9 mouse cellular contexts compared by ENCODE assay signal in genomic region chr4:138708636-138709035, GRCm38 (mm10). TPM values are rescaled to one million over a fixed set of nuclear protein-coding genes. Genes with fewer than 3 reads are reported as not detected.
DNase-seq lines count a peak whose midpoint lies in the region; ATAC-seq and TF ChIP-seq lines count a peak whose summit lies in the region.
"Had no signal": no experiment of that assay in that cellular context is flagged by ENCODE, and none has a peak within 500 bp of the region (broad histone marks: within the 10 kb centered on the region; RNA-seq: fewer than 3 reads in every experiment).

No protein-coding gene starts in this region.

- no peak overlapping the region for H3K4me2 ChIP-seq in embryonic facial prominence, embryonic 11.5 days (ENCODE audit: low read depth, low read length)
- H3K4me2 ChIP-seq: midbrain, embryonic 12.5 days had no signal

- TF ChIP-seq POLR2A in spleen, adult 2 months (IDR thresholded peaks at IDR 0.05; ENCODE audit: low read depth, low read length): no peak

- H3K36me3 ChIP-seq in spleen, adult 2 months (ENCODE audit: control insufficient read depth, insufficient read depth, low read length): no peaks in the 10 kb centered on the region
- H3K36me3 ChIP-seq in embryonic facial prominence, embryonic 11.5 days (replicated peaks; ENCODE audit: control insufficient read depth, insufficient read depth, low read depth, low read length): no peaks in the 10 kb centered on the region
- H3K36me3 ChIP-seq: midbrain, embryonic 12.5 days had no signal

- no peaks in the 10 kb centered on the region for H3K9me3 ChIP-seq in embryonic facial prominence, embryonic 11.5 days (replicated peaks; ENCODE audit: control insufficient read depth, low read length)
- H3K9me3 ChIP-seq: midbrain, embryonic 12.5 days had no signal

- ATAC-seq in CD4-positive, CD25-positive, alpha-beta regulatory T cell, adult 4 months: no peak
- ATAC-seq in embryonic facial prominence, embryonic 11.5 days (replicated peaks; ENCODE audit: insufficient number of reproducible peaks, low FRiP score, low TSS enrichment, low read depth): no peak
- ATAC-seq in megakaryocyte progenitor cell, adult 5-6 weeks (replicated peaks; ENCODE audit: poor library complexity): 0 out of 2 replicates have a peak, but pooled peaks have one; percentile 37

- TF ChIP-seq CTCF in spleen, adult 2 months (IDR thresholded peaks at IDR 0.05; ENCODE audit: extremely low read depth, insufficient read depth, insufficient read length, insufficient replicate concordance): peak; percentile 19; the same call in 1 of the 2 replicates

- peak; percentile 34 for DNase-seq in CD4-positive, CD25-positive, alpha-beta regulatory T cell, adult 2 months (ENCODE audit: low read depth, low spot score)
- peak in 1 of 2 experiments; percentile 10 for DNase-seq in spleen, adult 2 months (ENCODE audit: low read depth in 1 of 2, low spot score in 2 of 2)
- DNase-seq in spleen, postnatal 36 days (ENCODE audit: low spot score in 2 of 2): no peak
- DNase-seq in embryonic facial prominence, embryonic 11.5 days (ENCODE audit: low spot score): peak; percentile 67
- DNase-seq in kidney, adult 9 months: peak; percentile 78
- peak; percentile 35 for DNase-seq in urinary bladder, adult 2 months (ENCODE audit: low spot score)

- 10% methylated on average over 7 of the region's 7 CpGs for WGBS in spleen, adult 2 months
- WGBS in embryonic facial prominence, embryonic 11.5 days: 12% methylated on average over 7 of the region's 7 CpGs

- no peaks in the 10 kb centered on the region for H3K27me3 ChIP-seq in spleen, adult 2 months (ENCODE audit: control insufficient read depth, insufficient read depth, low read length)
- H3K27me3 ChIP-seq in embryonic facial prominence, embryonic 11.5 days (ENCODE audit: control insufficient read depth, insufficient read depth, low read length): no peaks in the 10 kb centered on the region
- H3K27me3 ChIP-seq: midbrain, embryonic 12.5 days had no signal

- H3K9ac ChIP-seq in embryonic facial prominence, embryonic 11.5 days (replicated peaks; ENCODE audit: low read length): no peak overlapping the region
- H3K9ac ChIP-seq: midbrain, embryonic 12.5 days had no signal

- no peak overlapping the region for H3K27ac ChIP-seq in spleen, adult 2 months (ENCODE audit: insufficient read depth, low read length)
- no peak overlapping the region for H3K27ac ChIP-seq in embryonic facial prominence, embryonic 11.5 days (replicated peaks; ENCODE audit: low read depth, low read length)
- H3K27ac ChIP-seq: midbrain, embryonic 12.5 days had no signal

- no peaks in the 10 kb centered on the region for H3K4me1 ChIP-seq in spleen, adult 2 months (ENCODE audit: control insufficient read depth, insufficient read depth, insufficient read length)
- no peaks in the 10 kb centered on the region for H3K4me1 ChIP-seq in embryonic facial prominence, embryonic 11.5 days (ENCODE audit: control insufficient read depth, insufficient read depth, low read length)
- H3K4me1 ChIP-seq: midbrain, embryonic 12.5 days had no signal

- H3K4me3 ChIP-seq in spleen, adult 2 months (ENCODE audit: extremely low read depth, insufficient read depth, insufficient read length): no peak overlapping the region
- H3K4me3 ChIP-seq in embryonic facial prominence, embryonic 11.5 days (ENCODE audit: low read depth, low read length): no peak overlapping the region
- H3K4me3 ChIP-seq: midbrain, embryonic 12.5 days had no signal

RNA-seq across cellular contexts. Expression of gene Pla2g2c, which starts 16.0 kb away (rescaled TPM):
- not detected for polyA plus RNA-seq in CD4-positive, CD25-positive, alpha-beta regulatory T cell, adult 4 months (2017; shearing (Covaris generic))
- 0.02 TPM in 1 of 2 replicates, not detected in the other for polyA plus RNA-seq in spleen, adult 2 months (2012; rRNA removed)
- 0.28 and 0.48 TPM in 2 replicates for polyA plus RNA-seq in embryonic facial prominence, embryonic 11.5 days (2014; fragmentation: Nextera tagmentation; extraction: Ambion mirVana)
- not detected in 2 replicates for total RNA-seq in megakaryocyte progenitor cell, adult 5-6 weeks (2015)
- not detected in 2 replicates for total RNA-seq in megakaryocyte progenitor cell, adult 5-6 weeks (2017)
- not detected in 2 replicates for polyA plus RNA-seq in urinary bladder, adult 2 months (2012; rRNA removed)

RNA-seq across cellular contexts. Expression of gene Ubxn10, which starts 28.3 kb away (rescaled TPM):
- polyA plus RNA-seq in CD4-positive, CD25-positive, alpha-beta regulatory T cell, adult 4 months (2017; shearing (Covaris generic)): not detected
- polyA plus RNA-seq in spleen, adult 2 months (2012; rRNA removed): 0.21 and 0.29 TPM in 2 replicates
- 1.1 and 1.4 TPM in 2 replicates for polyA plus RNA-seq in embryonic facial prominence, embryonic 11.5 days (2014; fragmentation: Nextera tagmentation; extraction: Ambion mirVana)
- not detected in 2 replicates for total RNA-seq in megakaryocyte progenitor cell, adult 5-6 weeks (2015)
- not detected in 2 replicates for total RNA-seq in megakaryocyte progenitor cell, adult 5-6 weeks (2017)
- 0.10 and 0.25 TPM in 2 replicates for polyA plus RNA-seq in urinary bladder, adult 2 months (2012; rRNA removed)

RNA-seq across cellular contexts. Expression of gene Pla2g2f, which starts 48.8 kb away (rescaled TPM):
- polyA plus RNA-seq in CD4-positive, CD25-positive, alpha-beta regulatory T cell, adult 4 months (2017; shearing (Covaris generic)): not detected
- 1.9 TPM in 2 replicates for polyA plus RNA-seq in spleen, adult 2 months (2012; rRNA removed)
- polyA plus RNA-seq in embryonic facial prominence, embryonic 11.5 days (2014; fragmentation: Nextera tagmentation; extraction: Ambion mirVana): not detected in 2 replicates
- not detected in 2 replicates for total RNA-seq in megakaryocyte progenitor cell, adult 5-6 weeks (2015)
- not detected in 2 replicates for total RNA-seq in megakaryocyte progenitor cell, adult 5-6 weeks (2017)
- polyA plus RNA-seq in urinary bladder, adult 2 months (2012; rRNA removed): not detected in 2 replicates

Comparison
In these comparisons a context has a peak if more than half of its experiments do, and no peak if none do; other contexts are left out.
1. DNase-seq: peak in CD4-positive, CD25-positive, alpha-beta regulatory T cell, adult 2 months (single experiment), embryonic facial prominence, embryonic 11.5 days (single experiment), kidney, adult 9 months (single experiment) and urinary bladder, adult 2 months (single experiment); none in spleen, postnatal 36 days (0 of 2).